Mouse (Mus musculus) B cell, adult 67 days (primary cell): ENCODE results near the gene Aldoart2. TPM values are rescaled to one million over a fixed set of nuclear protein-coding genes. Genes with fewer than 3 reads are reported as not detected.

Experiments
- total RNA-seq, 2 experiments: library from RNA; stranded (reverse); gene quantifications; 4 replicates each; pipeline ENCODE4 v1.2.4; 2023

Gene Aldoart2
- not detected for total RNA-seq

DNA sequence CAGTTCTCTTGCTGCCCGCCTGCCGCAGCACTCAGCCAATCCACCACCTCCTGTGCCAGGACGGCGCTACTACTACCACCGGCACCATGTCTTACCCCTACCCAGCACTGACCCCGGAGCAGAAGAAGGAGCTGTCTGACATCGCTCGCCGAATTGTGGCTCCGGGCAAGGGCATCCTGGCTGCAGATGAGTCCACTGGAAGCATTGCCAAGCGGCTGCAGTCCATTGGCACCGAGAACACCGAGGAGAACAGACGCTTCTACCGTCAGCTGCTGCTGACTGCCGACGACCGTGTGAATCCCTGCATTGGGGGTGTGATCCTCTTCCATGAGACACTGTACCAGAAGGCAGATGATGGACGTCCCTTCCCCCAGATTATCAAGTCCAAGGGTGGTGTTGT lies at the start of gene Aldoart2:
TSS of gene Aldoart2 (plus strand) at position 34 of the 400 bp plus-strand sequence.

DNA sequence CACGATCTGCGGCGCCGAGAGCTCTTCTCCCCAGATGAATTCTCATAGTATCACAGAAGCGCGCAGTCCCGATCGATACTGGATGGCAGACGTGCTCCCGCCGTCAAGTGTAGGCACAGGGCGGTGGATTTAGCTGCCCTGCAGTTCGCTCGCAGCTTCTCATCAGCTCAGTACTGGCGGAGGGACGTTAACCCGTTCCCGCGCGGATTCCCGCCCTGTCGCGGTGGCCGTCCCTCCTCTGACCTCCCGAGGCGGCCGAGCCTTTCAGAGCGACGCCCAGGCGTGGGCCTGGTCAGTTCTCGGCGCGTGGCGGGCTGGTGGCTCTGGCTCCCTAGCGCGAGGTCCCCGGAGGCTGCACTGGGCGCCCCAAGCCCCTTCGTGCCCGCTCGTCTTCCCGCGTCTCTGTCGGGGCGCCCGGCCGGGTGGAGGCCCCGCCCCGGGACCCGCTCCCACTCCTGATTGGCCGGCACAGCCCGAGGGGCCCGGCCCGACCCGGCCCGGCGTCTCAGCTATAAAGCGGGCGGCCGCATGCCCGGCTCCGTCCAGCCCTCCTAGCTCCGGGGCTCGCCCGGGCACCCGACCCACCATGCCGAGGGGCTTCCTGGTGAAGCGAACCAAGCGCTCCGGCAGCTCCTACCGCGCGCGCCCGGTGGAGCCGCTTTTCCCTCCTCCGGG lies 34.0 kb downstream of the Aldoart2 start, which contains the start of gene Insm2:
TSS of gene Insm2 (plus strand) at position 541 of the 675 bp plus-strand sequence.

Other genes with a start within 250 kb of the Aldoart2 start
- 100 to 1,000 TPM in 1 of 2 experiments, 10 to 100 TPM in 1; 93.4 to 101 TPM for gene Psma6, start 181.0 kb upstream of the Aldoart2 start, total RNA-seq
- gene Nfkbia, start 72.6 kb upstream of the Aldoart2 start, total RNA-seq, result 100 to 1,000 TPM; 214 to 222 TPM
- not detected for gene Insm2, start 34.2 kb downstream of the Aldoart2 start, total RNA-seq